Mouse (Mus musculus): ENCODE measurements at regions not wholly inside any gene's neighbourhood (a gene's known extent, or its start where the extent isn't known, plus 50 kb on each side); places are given as distances from the start of the nearest gene placed in this dataset.

GRCm38 (mm10) chr8:115824478-115824785, 116.8 kb upstream of the Maf start:
- H3K36me3 ChIP-seq (ENCODE audit: control insufficient read depth, insufficient read depth, low read length) = no peaks in the 10 kb centered on the region
- TF ChIP-seq POLR2A (IDR thresholded peaks at IDR 0.05; ENCODE audit: control insufficient read depth, low read depth, low read length) = no peak
- no peak for TF ChIP-seq CTCF (IDR thresholded peaks at IDR 0.05; ENCODE audit: control insufficient read depth, insufficient read depth, insufficient replicate concordance, low read depth, low read length)
- H3K27ac ChIP-seq (ENCODE audit: control insufficient read depth, insufficient read depth, low read depth, low read length) = no peak overlapping the region

GRCm38 (mm10) chr8:115823673-115824477, 116.3 kb upstream of the Maf start:
- H3K4me3 ChIP-seq (ENCODE audit: control insufficient read depth, low read depth, low read length) = no peak overlapping the region
- TF ChIP-seq CTCF (IDR thresholded peaks at IDR 0.05; ENCODE audit: control insufficient read depth, insufficient read depth, insufficient replicate concordance, low read depth, low read length) (no peak), POLR2A (IDR thresholded peaks at IDR 0.05; ENCODE audit: control insufficient read depth, low read depth, low read length) (no peak)
- no peaks in the 10 kb centered on the region for H3K4me1 ChIP-seq (ENCODE audit: control insufficient read depth, insufficient read depth, low read length)
- H3K27me3 ChIP-seq (ENCODE audit: control insufficient read depth, insufficient read depth, low read length) = no peaks in the 10 kb centered on the region
- H3K36me3 ChIP-seq (ENCODE audit: control insufficient read depth, insufficient read depth, low read length) = no peaks in the 10 kb centered on the region
- no peak overlapping the region for H3K27ac ChIP-seq (ENCODE audit: control insufficient read depth, insufficient read depth, low read depth, low read length)

More at GRCm38 (mm10) chr8:115824478-115824785, 116.8 kb upstream of the Maf start:
- Histone ChIP-seq H3K4me3 (ENCODE audit: control insufficient read depth, low read depth, low read length) (no peak overlapping the region), H3K27me3 (ENCODE audit: control insufficient read depth, insufficient read depth, low read length) (no peaks in the 10 kb centered on the region), H3K4me1 (ENCODE audit: control insufficient read depth, insufficient read depth, low read length) (no peaks in the 10 kb centered on the region)

DNA sequence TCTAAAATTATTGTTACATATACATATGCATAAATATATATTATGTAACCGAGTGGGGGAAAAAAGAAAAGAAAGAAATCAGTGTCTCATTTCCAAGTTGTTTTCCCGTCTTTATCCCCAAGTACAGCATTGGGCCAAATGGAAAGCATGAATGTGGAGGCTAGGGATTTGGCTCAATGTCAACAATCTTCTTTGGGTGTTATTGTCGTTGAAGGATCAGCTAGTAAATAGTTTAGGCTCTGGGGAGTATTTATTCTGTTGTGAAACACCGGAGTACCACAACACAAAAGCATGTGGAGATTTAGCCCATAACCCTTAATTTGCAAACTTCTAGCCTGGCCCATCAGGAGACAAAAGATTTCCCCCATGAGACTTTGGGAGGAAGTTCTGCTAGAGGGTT, 105.8 kb upstream of the Maf start:
- H3K27me3 ChIP-seq (ENCODE audit: control insufficient read depth, insufficient read depth, low read length) = no peaks in the 10 kb centered on the region
- TF ChIP-seq POLR2A (IDR thresholded peaks at IDR 0.05; ENCODE audit: control insufficient read depth, low read depth, low read length) = no peak
- no peak for TF ChIP-seq CTCF (IDR thresholded peaks at IDR 0.05; ENCODE audit: control insufficient read depth, insufficient read depth, insufficient replicate concordance, low read depth, low read length)
- no peaks in the 10 kb centered on the region for H3K36me3 ChIP-seq (ENCODE audit: control insufficient read depth, insufficient read depth, low read length)
- H3K4me3 ChIP-seq (ENCODE audit: control insufficient read depth, low read depth, low read length) = no peak overlapping the region
- no peak overlapping the region for H3K27ac ChIP-seq (ENCODE audit: control insufficient read depth, insufficient read depth, low read depth, low read length)
- no peaks in the 10 kb centered on the region for H3K4me1 ChIP-seq (ENCODE audit: control insufficient read depth, insufficient read depth, low read length)

DNA sequence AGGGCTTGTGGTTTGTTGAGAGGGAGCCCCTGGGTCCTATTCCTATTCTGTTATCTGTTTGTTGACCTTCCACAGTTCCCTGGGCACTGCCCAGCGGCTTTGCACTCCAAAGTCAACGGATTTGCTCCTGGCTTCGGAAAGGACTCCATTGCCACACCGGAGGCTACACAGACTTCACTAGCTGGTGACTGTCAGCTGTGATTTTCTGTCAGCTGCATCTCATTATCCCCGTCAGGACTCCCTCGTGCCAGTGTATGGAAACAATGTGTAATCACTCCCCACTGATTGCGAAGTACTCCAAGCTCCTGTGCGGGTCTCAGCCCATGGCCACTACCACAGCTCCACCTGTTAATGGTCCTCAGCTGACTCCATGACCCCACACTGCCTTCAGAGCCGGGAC, 99.0 kb upstream of the Maf start:
- Histone ChIP-seq H3K4me1 (ENCODE audit: control insufficient read depth, insufficient read depth, low read length) (no peaks in the 10 kb centered on the region), H3K27ac (ENCODE audit: control insufficient read depth, insufficient read depth, low read depth, low read length) (no peak overlapping the region), H3K36me3 (ENCODE audit: control insufficient read depth, insufficient read depth, low read length) (no peaks in the 10 kb centered on the region), H3K4me3 (ENCODE audit: control insufficient read depth, low read depth, low read length) (no peak overlapping the region), H3K27me3 (ENCODE audit: control insufficient read depth, insufficient read depth, low read length) (no peaks in the 10 kb centered on the region)
- no peak for TF ChIP-seq POLR2A (IDR thresholded peaks at IDR 0.05; ENCODE audit: control insufficient read depth, low read depth, low read length)
- TF ChIP-seq CTCF (IDR thresholded peaks at IDR 0.05; ENCODE audit: control insufficient read depth, insufficient read depth, insufficient replicate concordance, low read depth, low read length) = no peak

- Histone ChIP-seq H3K4me3 (ENCODE audit: control insufficient read depth, low read depth, low read length) (no peak overlapping the region), H3K27ac (ENCODE audit: control insufficient read depth, insufficient read depth, low read depth, low read length) (no peak overlapping the region), H3K36me3 (ENCODE audit: control insufficient read depth, insufficient read depth, low read length) (no peaks in the 10 kb centered on the region), H3K27me3 (ENCODE audit: control insufficient read depth, insufficient read depth, low read length) (no peaks in the 10 kb centered on the region), H3K4me1 (ENCODE audit: control insufficient read depth, insufficient read depth, low read length) (no peaks in the 10 kb centered on the region)
- TF ChIP-seq CTCF (IDR thresholded peaks at IDR 0.05; ENCODE audit: control insufficient read depth, insufficient read depth, insufficient replicate concordance, low read depth, low read length) = no peak
- TF ChIP-seq POLR2A (IDR thresholded peaks at IDR 0.05; ENCODE audit: control insufficient read depth, low read depth, low read length) = no peak
These were observed 98.5 kb upstream of the Maf start for GRCm38 (mm10) chr8:115806139-115806538.

GRCm38 (mm10) chr8:115793587-115793986, 86.0 kb upstream of the Maf start:
- Histone ChIP-seq H3K27me3 (ENCODE audit: control insufficient read depth, insufficient read depth, low read length) (no peaks in the 10 kb centered on the region), H3K4me3 (ENCODE audit: control insufficient read depth, low read depth, low read length) (no peak overlapping the region), H3K36me3 (ENCODE audit: control insufficient read depth, insufficient read depth, low read length) (no peaks in the 10 kb centered on the region), H3K27ac (ENCODE audit: control insufficient read depth, insufficient read depth, low read depth, low read length) (no peak overlapping the region), H3K4me1 (ENCODE audit: control insufficient read depth, insufficient read depth, low read length) (no peaks in the 10 kb centered on the region)
- TF ChIP-seq POLR2A (IDR thresholded peaks at IDR 0.05; ENCODE audit: control insufficient read depth, low read depth, low read length) (no peak), CTCF (IDR thresholded peaks at IDR 0.05; ENCODE audit: control insufficient read depth, insufficient read depth, insufficient replicate concordance, low read depth, low read length) (no peak)

DNA sequence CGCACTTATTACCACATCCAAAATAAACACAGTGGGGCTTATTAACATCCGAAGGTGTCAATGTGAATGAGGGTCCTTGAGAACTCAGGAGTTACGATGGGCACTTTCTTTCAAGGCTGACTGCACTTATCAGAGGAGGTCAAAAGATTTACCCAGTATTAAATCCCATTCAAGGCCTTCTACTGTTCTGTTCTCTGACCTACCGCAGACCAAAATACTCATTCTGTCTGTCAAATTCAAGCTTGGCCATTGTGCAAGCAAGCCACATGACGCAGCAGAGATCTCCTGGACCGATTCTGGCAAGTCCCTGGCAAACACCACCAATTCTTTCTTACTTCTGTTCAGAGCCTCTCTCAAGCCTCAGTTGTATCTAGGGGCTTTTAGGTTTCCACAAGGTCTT, 80.8 kb upstream of the Maf start:
- no peaks in the 10 kb centered on the region for H3K4me1 ChIP-seq (ENCODE audit: control insufficient read depth, insufficient read depth, low read length)
- no peaks in the 10 kb centered on the region for H3K27me3 ChIP-seq (ENCODE audit: control insufficient read depth, insufficient read depth, low read length)
- no peak for TF ChIP-seq CTCF (IDR thresholded peaks at IDR 0.05; ENCODE audit: control insufficient read depth, insufficient read depth, insufficient replicate concordance, low read depth, low read length)
- TF ChIP-seq POLR2A (IDR thresholded peaks at IDR 0.05; ENCODE audit: control insufficient read depth, low read depth, low read length) = no peak
- H3K4me3 ChIP-seq (ENCODE audit: control insufficient read depth, low read depth, low read length) = no peak overlapping the region
- no peaks in the 10 kb centered on the region for H3K36me3 ChIP-seq (ENCODE audit: control insufficient read depth, insufficient read depth, low read length)
- no peak overlapping the region for H3K27ac ChIP-seq (ENCODE audit: control insufficient read depth, insufficient read depth, low read depth, low read length)
